Mouse (Mus musculus): ENCODE measurements around the gene Pkp3. TPM values are rescaled to one million over a fixed set of nuclear protein-coding genes. Genes with fewer than 3 reads are reported as not detected.
A peak's percentile ranks its signal among the peaks of the same experiment; 100 is the strongest.

Pkp3 gene
- total RNA-seq, 2 experiments from 2014 or later = 1.4 to 2.7 TPM

GRCm38 (mm10) chr7:141055785-141056184, 22.2 kb upstream of the Pkp3 start:
- no peak for ATAC-seq (replicated peaks; ENCODE audit: poor library complexity, severe bottlenecking)

- ATAC-seq (replicated peaks; ENCODE audit: poor library complexity, severe bottlenecking) = peak; percentile 86
Measured at GRCm38 (mm10) chr7:141056976-141057375, 21.0 kb upstream of the Pkp3 start.

GRCm38 (mm10) chr7:141057541-141057940, 20.5 kb upstream of the Pkp3 start:
- no peak for ATAC-seq (replicated peaks; ENCODE audit: poor library complexity, severe bottlenecking)

- ATAC-seq (replicated peaks; ENCODE audit: poor library complexity, severe bottlenecking) = no peak
Measured at GRCm38 (mm10) chr7:141058601-141059341, 19.2 kb upstream of the Pkp3 start.

GRCm38 (mm10) chr7:141059929-141060328, 18.1 kb upstream of the Pkp3 start:
- no peak for ATAC-seq (replicated peaks; ENCODE audit: poor library complexity, severe bottlenecking)

GRCm38 (mm10) chr7:141060426-141061242, 17.4 kb upstream of the Pkp3 start, which contains the start of gene B4galnt4:
TSS of gene B4galnt4 (plus strand) at chr7:141061104.
- peak; percentile 28 for ATAC-seq (replicated peaks; ENCODE audit: poor library complexity, severe bottlenecking)

- ATAC-seq (replicated peaks; ENCODE audit: poor library complexity, severe bottlenecking) = no peak
Measured at GRCm38 (mm10) chr7:141061269-141061692, 16.7 kb upstream of the Pkp3 start.

GRCm38 (mm10) chr7:141062525-141062924, 15.5 kb upstream of the Pkp3 start:
- no peak for ATAC-seq (replicated peaks; ENCODE audit: poor library complexity, severe bottlenecking)

- ATAC-seq (replicated peaks; ENCODE audit: poor library complexity, severe bottlenecking) = no peak
Measured at GRCm38 (mm10) chr7:141063353-141063752, 14.7 kb upstream of the Pkp3 start.

- peak; percentile 80 for ATAC-seq (replicated peaks; ENCODE audit: poor library complexity, severe bottlenecking)
Measured at GRCm38 (mm10) chr7:141064175-141064574, 13.8 kb upstream of the Pkp3 start.

- ATAC-seq (replicated peaks; ENCODE audit: poor library complexity, severe bottlenecking) = peak; percentile 39
Measured at GRCm38 (mm10) chr7:141064576-141064975, 13.4 kb upstream of the Pkp3 start.

GRCm38 (mm10) chr7:141068351-141068750, 9.7 kb upstream of the Pkp3 start:
- ATAC-seq (replicated peaks; ENCODE audit: poor library complexity, severe bottlenecking) = no peak

GRCm38 (mm10) chr7:141070058-141070862, 7.8 kb upstream of the Pkp3 start:
- peak; percentile 58 for ATAC-seq (replicated peaks; ENCODE audit: poor library complexity, severe bottlenecking)

- ATAC-seq (replicated peaks; ENCODE audit: poor library complexity, severe bottlenecking) = peak; percentile 43
Measured at GRCm38 (mm10) chr7:141072017-141072745, 5.8 kb upstream of the Pkp3 start.

- ATAC-seq (replicated peaks; ENCODE audit: poor library complexity, severe bottlenecking) = no peak
Measured at GRCm38 (mm10) chr7:141073782-141074181, 4.2 kb upstream of the Pkp3 start.

GRCm38 (mm10) chr7:141078876-141079275, 858 bp downstream of the Pkp3 start:
- ATAC-seq (replicated peaks; ENCODE audit: poor library complexity, severe bottlenecking) = no peak

- no peak for ATAC-seq (replicated peaks; ENCODE audit: poor library complexity, severe bottlenecking)
Measured at GRCm38 (mm10) chr7:141079481-141080449, 1.7 kb downstream of the Pkp3 start.

GRCm38 (mm10) chr7:141087894-141088293, 9.9 kb downstream of the Pkp3 start:
- peak; percentile 43 for ATAC-seq (replicated peaks; ENCODE audit: poor library complexity, severe bottlenecking)

GRCm38 (mm10) chr7:141088473-141088872, 10.5 kb downstream of the Pkp3 start:
- peak; percentile 40 for ATAC-seq (replicated peaks; ENCODE audit: poor library complexity, severe bottlenecking)

Measured in granulocyte monocyte progenitor cell, adult 5-6 weeks (primary cell).